Mouse (Mus musculus) midbrain, embryonic 14.5 days (tissue): Measurements from ENCODE around the gene Ssr2. TPM values are rescaled to one million over a fixed set of nuclear protein-coding genes. Genes with fewer than 3 reads are reported as not detected.
"Not testable (repeated sequence)": the region's sequence is repeated elsewhere in the genome, so short reads cannot be mapped to it uniquely, and the experiment has no call there.

Experiments used
- ATAC-seq: fragments of 200-750 bp; cut with Nextera tagmentation; 2 replicates; pipeline ENCODE4 v1.8.0; 2017; ENCODE audit warnings: moderate number of reproducible peaks, moderate library complexity; ENCODE audit not compliant: low FRiP score, low TSS enrichment
- DNase-seq: peaks from one replicate; pipeline ENCODE4 v3.0.0-alpha.2; 2015
- H3K27ac ChIP-seq: fragments of 300-500 bp; sonication (generic); replicated peaks from 2 replicates; pipeline ENCODE4 v1.5.1; 2014; ENCODE audit warnings: mild to moderate bottlenecking, low read depth, low read length, moderate library complexity
- H3K27me3 ChIP-seq: fragments of 300-500 bp; sonication (generic); 2 replicates; pipeline ENCODE4 v1.6.1; 2014; ENCODE audit warnings: low read length, control low read depth, mixed read lengths; ENCODE audit not compliant: control insufficient read depth, insufficient read depth
- H3K36me3 ChIP-seq: fragments of 300-500 bp; sonication (generic); 2 replicates; pipeline ENCODE4 v1.6.1; 2014; ENCODE audit warnings: low read length, control low read depth; ENCODE audit not compliant: control insufficient read depth, insufficient read depth
- H3K4me1 ChIP-seq: fragments of 300-500 bp; sonication (generic); 2 replicates; pipeline ENCODE4 v1.6.1; 2014; ENCODE audit warnings: mild to moderate bottlenecking, antibody characterized with exemption, low read length, control low read depth; ENCODE audit not compliant: control insufficient read depth, insufficient read depth
- H3K4me2 ChIP-seq: fragments of 300-500 bp; sonication (generic); 2 replicates; pipeline ENCODE4 v1.6.1; 2014; ENCODE audit warnings: mild to moderate bottlenecking, low read length, moderate library complexity
- H3K4me3 ChIP-seq: fragments of 300-500 bp; sonication (generic); replicated peaks from 2 replicates; pipeline ENCODE4 v1.5.1; 2014; ENCODE audit warnings: low read depth, low read length
- H3K9ac ChIP-seq: fragments of 300-500 bp; sonication (generic); replicated peaks from 2 replicates; pipeline ENCODE4 v1.6.1; 2014; ENCODE audit warnings: mild to moderate bottlenecking, low read length, moderate library complexity
- H3K9me3 ChIP-seq: fragments of 300-500 bp; sonication (generic); 2 replicates; pipeline ENCODE4 v1.6.1; 2016; ENCODE audit warnings: low read length, control low read depth, mixed read lengths; ENCODE audit not compliant: control insufficient read depth
- WGBS: fragments of 180-500 bp; shearing (Covaris S2); extraction: QIAGEN DNeasy Blood & Tissue Kit; methylation state at CpG from one replicate; pipeline ENCODE4 v1.1.7; 2014; 5-methylcytosine and 5-hydroxymethylcytosine counted together
- polyA plus RNA-seq: library from polyadenylated mRNA; unstranded; fragments of >200 nt; fragmentation: Nextera tagmentation; extraction: Ambion mirVana; gene quantifications from 2 replicates; pipeline ENCODE4 v1.2.1, GENCODE M21; 2014

Gene Ssr2
- polyA plus RNA-seq, 1 experiment from 2014 or later = 114 TPM

GRCm38 (mm10) chr3:88567892-88568291 is 7.8 kb upstream of the Ssr2 start:
- Histone ChIP-seq H3K36me3 (peaks cover 74% of the 10 kb centered on the region), H3K9ac (no peak overlapping the region), H3K27me3 (no peaks in the 10 kb centered on the region), H3K9me3 (no peaks in the 10 kb centered on the region), H3K4me1 (no peaks in the 10 kb centered on the region), H3K27ac (no peak overlapping the region), H3K4me2 (no peak overlapping the region), H3K4me3 (no peak overlapping the region)
- 96% methylated on average over 6 of the region's 6 CpGs for WGBS
- DNase-seq (no peak), ATAC-seq (no peak)

GRCm38 (mm10) chr3:88568615-88569014 is 7.1 kb upstream of the Ssr2 start:
- ATAC-seq (no peak), DNase-seq (no peak)
- Histone ChIP-seq H3K9me3 (no peaks in the 10 kb centered on the region), H3K4me1 (no peaks in the 10 kb centered on the region), H3K27ac (no peak overlapping the region), H3K4me2 (no peak overlapping the region), H3K27me3 (no peaks in the 10 kb centered on the region), H3K36me3 (peaks cover 66% of the 10 kb centered on the region), H3K4me3 (no peak overlapping the region), H3K9ac (no peak overlapping the region)
- WGBS = 98% methylated on average over 2 of the region's 2 CpGs

GRCm38 (mm10) chr3:88569093-88569492 is 6.6 kb upstream of the Ssr2 start:
- DNase-seq (no peak), ATAC-seq (no peak)
- no peaks in the 10 kb centered on the region for H3K4me1 ChIP-seq
- WGBS = 99% methylated on average over 2 of the region's 2 CpGs
- no peak overlapping the region for H3K27ac ChIP-seq
- peaks cover 62% of the 10 kb centered on the region for H3K36me3 ChIP-seq
- no peak overlapping the region for H3K4me3 ChIP-seq
- H3K9ac ChIP-seq = no peak overlapping the region
- no peaks in the 10 kb centered on the region for H3K9me3 ChIP-seq
- H3K27me3 ChIP-seq = no peaks in the 10 kb centered on the region
- H3K4me2 ChIP-seq = no peak overlapping the region

GRCm38 (mm10) chr3:88569694-88570093 is 6.0 kb upstream of the Ssr2 start:
- Histone ChIP-seq H3K9me3 (no peaks in the 10 kb centered on the region), H3K36me3 (peaks cover 56% of the 10 kb centered on the region), H3K4me2 (no peak overlapping the region), H3K4me3 (no peak overlapping the region), H3K4me1 (no peaks in the 10 kb centered on the region), H3K27me3 (no peaks in the 10 kb centered on the region), H3K27ac (no peak overlapping the region), H3K9ac (no peak overlapping the region)
- DNase-seq (no peak), ATAC-seq (no peak)
- WGBS = 95% methylated on average over 5 of the region's 5 CpGs

GRCm38 (mm10) chr3:88570341-88570740 is 5.3 kb upstream of the Ssr2 start:
- WGBS = 97% methylated on average over 10 of the region's 10 CpGs
- ATAC-seq = no peak
- no peaks in the 10 kb centered on the region for H3K4me1 ChIP-seq
- DNase-seq = no peak
- H3K4me2 ChIP-seq = no peak overlapping the region
- H3K9me3 ChIP-seq = no peaks in the 10 kb centered on the region
- H3K36me3 ChIP-seq = peaks cover 49% of the 10 kb centered on the region
- H3K9ac ChIP-seq = no peak overlapping the region
- no peak overlapping the region for H3K27ac ChIP-seq
- H3K27me3 ChIP-seq = no peaks in the 10 kb centered on the region
- no peak overlapping the region for H3K4me3 ChIP-seq

- no peak for DNase-seq
- Histone ChIP-seq H3K4me3 (no peak overlapping the region), H3K4me2 (no peak overlapping the region), H3K9ac (no peak overlapping the region), H3K9me3 (no peaks in the 10 kb centered on the region), H3K4me1 (no peaks in the 10 kb centered on the region), H3K36me3 (peaks cover 34% of the 10 kb centered on the region), H3K27me3 (no peaks in the 10 kb centered on the region), H3K27ac (no peak overlapping the region)
- ATAC-seq = no peak
- 76% methylated on average over 1 of the region's 1 CpGs for WGBS
These were observed 3.8 kb upstream of the Ssr2 start for GRCm38 (mm10) chr3:88571856-88572255.

GRCm38 (mm10) chr3:88572835-88573234 is 2.8 kb upstream of the Ssr2 start:
- Histone ChIP-seq H3K9me3 (no peaks in the 10 kb centered on the region), H3K4me2 (no peak overlapping the region), H3K4me1 (no peaks in the 10 kb centered on the region), H3K4me3 (no peak overlapping the region), H3K27ac (no peak overlapping the region), H3K36me3 (peaks cover 26% of the 10 kb centered on the region), H3K9ac (no peak overlapping the region), H3K27me3 (no peaks in the 10 kb centered on the region)
- 87% methylated on average over 2 of the region's 2 CpGs for WGBS
- DNase-seq (no peak), ATAC-seq (no peak)

GRCm38 (mm10) chr3:88573810-88574209 is 1.9 kb upstream of the Ssr2 start:
- H3K4me1 ChIP-seq = no peaks in the 10 kb centered on the region
- no peak overlapping the region for H3K9ac ChIP-seq
- no peak for DNase-seq
- 94% methylated on average over 2 of the region's 2 CpGs for WGBS
- H3K9me3 ChIP-seq = no peaks in the 10 kb centered on the region
- H3K36me3 ChIP-seq = peaks cover 16% of the 10 kb centered on the region
- no peaks in the 10 kb centered on the region for H3K27me3 ChIP-seq
- H3K4me2 ChIP-seq = no peak overlapping the region
- H3K4me3 ChIP-seq = no peak overlapping the region
- no peak overlapping the region for H3K27ac ChIP-seq
- ATAC-seq = no peak

GRCm38 (mm10) chr3:88577846-88578245 is 2.2 kb downstream of the Ssr2 start:
- H3K9me3 ChIP-seq, H3K9ac ChIP-seq, H3K4me1 ChIP-seq, ATAC-seq, DNase-seq, H3K27ac ChIP-seq, H3K27me3 ChIP-seq, H3K4me2 ChIP-seq, H3K4me3 ChIP-seq: not testable (repeated sequence)
- H3K36me3 ChIP-seq = peaks cover 17% of the 10 kb centered on the region
- 86% methylated on average over 5 of the region's 5 CpGs for WGBS
